Mouse (Mus musculus) CH12.LX (cell line): ENCODE data around the gene Abat. TPM values are rescaled to one million over a fixed set of nuclear protein-coding genes. Genes with fewer than 3 reads are reported as not detected.

ENCODE experiments used
- DNase-seq: peaks from one replicate; pipeline ENCODE4 v3.0.0-alpha.2; 2013; ENCODE audit errors: extremely low read depth
- H3K27ac ChIP-seq: 2 replicates; pipeline ENCODE4 v1.5.1; 2012; ENCODE audit warnings: low read depth, mild to moderate bottlenecking, control low read depth, moderate library complexity; ENCODE audit not compliant: insufficient read depth
- H3K27me3 ChIP-seq: replicated peaks from 2 replicates; pipeline ENCODE3; 2012; ENCODE audit warnings: inconsistent platforms
- H3K36me3 ChIP-seq, 2 experiments: replicated peaks in 1 of 2; 2 replicates each; pipeline versions ENCODE3 to v1.6.1; 2012; ENCODE audit warnings: inconsistent platforms in 1 of 2, low read length in 1 of 2, mild to moderate bottlenecking in 1 of 2, mixed read lengths in 1 of 2, moderate library complexity in 1 of 2; ENCODE audit not compliant: control insufficient read depth in 1 of 2, insufficient read depth in 1 of 2
- H3K4me1 ChIP-seq, 2 experiments: 2 replicates each; pipeline ENCODE4 v1.6.1; 2012; ENCODE audit warnings: inconsistent platforms in 1 of 2, moderate library complexity in 1 of 2; ENCODE audit not compliant: insufficient read depth in 2 of 2, control insufficient read depth in 1 of 2
- H3K4me2 ChIP-seq: 2 replicates; pipeline ENCODE4 v1.6.1; 2012; ENCODE audit warnings: low read depth, mild to moderate bottlenecking, control low read depth; ENCODE audit not compliant: poor library complexity, insufficient read depth, severe bottlenecking
- H3K4me3 ChIP-seq, 3 experiments: fragments of 150-350 bp in 1 of 3; sonication (generic) in 1 of 3; replicated peaks in 1 of 3; 2 replicates each; pipeline versions ENCODE3 to v1.5.1; 2011 to 2012; ENCODE audit warnings: low read depth in 2 of 3, low read length in 2 of 3, mild to moderate bottlenecking in 2 of 3, moderate library complexity in 2 of 3, control low read depth in 1 of 3, improper control_type of control experiment in 1 of 3, inconsistent platforms in 1 of 3, mixed read lengths in 1 of 3; ENCODE audit not compliant: poor library complexity in 1 of 3
- H3K79me2 ChIP-seq: replicated peaks from 2 replicates; pipeline ENCODE4 v1.6.1; 2012; ENCODE audit warnings: mild to moderate bottlenecking, moderate library complexity; ENCODE audit not compliant: control insufficient read depth, poor library complexity, insufficient read depth, severe bottlenecking; ENCODE audit errors: extremely low read depth
- H3K9ac ChIP-seq: 2 replicates; pipeline ENCODE4 v1.6.1; 2012; ENCODE audit warnings: low read depth, mild to moderate bottlenecking, control low read depth, moderate library complexity; ENCODE audit not compliant: insufficient read depth
- H3K9me3 ChIP-seq: replicated peaks from 2 replicates; pipeline ENCODE3; 2012; ENCODE audit warnings: low read length, inconsistent platforms, mixed read lengths
- BHLHE40 ChIP-seq: IDR thresholded peaks from 2 replicates; pipeline ENCODE4 v1.6.1; 2011; ENCODE audit warnings: mild to moderate bottlenecking, low read depth, low read length, improper control_type of control experiment
- CHD2 ChIP-seq: IDR thresholded peaks from 2 replicates; pipeline ENCODE4 v1.6.1; 2011; ENCODE audit warnings: low read length, improper control_type of control experiment
- E2F4 ChIP-seq: IDR thresholded peaks from 2 replicates; pipeline ENCODE4 v1.6.1; 2011; ENCODE audit warnings: low read depth, low read length, improper control_type of control experiment; ENCODE audit not compliant: insufficient replicate concordance
- GABPA ChIP-seq: IDR thresholded peaks from 2 replicates; pipeline ENCODE4 v1.6.1; 2012; ENCODE audit warnings: low read depth, low read length, improper control_type of control experiment, inconsistent platforms; ENCODE audit not compliant: insufficient replicate concordance
- IRF4 ChIP-seq: IDR thresholded peaks from 2 replicates; pipeline ENCODE4 v1.6.1; 2014; ENCODE audit warnings: low read depth, mild to moderate bottlenecking, inconsistent platforms, low read length, improper control_type of control experiment
- JUN ChIP-seq: IDR thresholded peaks from 2 replicates; pipeline ENCODE4 v1.6.1; 2011; ENCODE audit warnings: low read depth, mild to moderate bottlenecking, low read length, improper control_type of control experiment, moderate library complexity; ENCODE audit not compliant: insufficient read depth
- KAT2A ChIP-seq: IDR thresholded peaks from 2 replicates; pipeline ENCODE4 v1.6.1; 2012; ENCODE audit warnings: low read length, improper control_type of control experiment, inconsistent platforms; ENCODE audit not compliant: insufficient replicate concordance
- MAX ChIP-seq: IDR thresholded peaks from 2 replicates; pipeline ENCODE4 v1.6.1; 2011; ENCODE audit warnings: low read length, improper control_type of control experiment
- PAX5 ChIP-seq: IDR thresholded peaks from 2 replicates; pipeline ENCODE4 v1.6.1; 2012; ENCODE audit warnings: low read length, inconsistent platforms, mixed read lengths
- RAD21 ChIP-seq: IDR thresholded peaks from 2 replicates; pipeline ENCODE4 v1.6.1; 2011; ENCODE audit warnings: low read depth, mild to moderate bottlenecking, low read length, improper control_type of control experiment, moderate library complexity
- SMC3 ChIP-seq: IDR thresholded peaks from 2 replicates; pipeline ENCODE4 v1.6.1; 2011; ENCODE audit warnings: low read depth, low read length, improper control_type of control experiment
- TBP ChIP-seq: conservative IDR thresholded peaks from 2 replicates; pipeline ENCODE4 v1.6.1; 2011; ENCODE audit warnings: low read depth, low read length, improper control_type of control experiment
- TCF12 ChIP-seq: IDR thresholded peaks from 2 replicates; pipeline ENCODE4 v1.6.1; 2014; ENCODE audit warnings: low read depth, mild to moderate bottlenecking, inconsistent platforms, low read length, improper control_type of control experiment
- USF1 ChIP-seq: IDR thresholded peaks from 2 replicates; pipeline ENCODE4 v1.6.1; 2014; ENCODE audit warnings: low read depth, mild to moderate bottlenecking, inconsistent platforms, low read length, improper control_type of control experiment
- ZC3H11A ChIP-seq: IDR thresholded peaks from 2 replicates; pipeline ENCODE4 v1.6.1; 2012; ENCODE audit warnings: low read depth, mild to moderate bottlenecking, inconsistent platforms, low read length, improper control_type of control experiment
- ZMIZ1 ChIP-seq: IDR thresholded peaks from 2 replicates; pipeline ENCODE4 v1.6.1; 2012; ENCODE audit warnings: low read depth, mild to moderate bottlenecking, inconsistent platforms, low read length, improper control_type of control experiment
- dilution Hi-C: fragments of 300-500 bp; cut with MboI; formaldehyde crosslinking; loops from 2 replicates; pipeline ENCODE4 v1.14.3; 2020; ENCODE audit warnings: low sequenced_read_pairs; ENCODE audit not compliant: extremely low pct_unique_long_range_greater_than_20kb, extremely low pct_ligation_motif_present
- in situ Hi-C: fragments of 300-500 bp; cut with MboI; formaldehyde crosslinking; loops from 3 replicates; pipeline ENCODE4 v1.14.3; 2019; ENCODE audit warnings: low sequenced_read_pairs, low pct_ligation_motif_present, low pct_unique_long_range_greater_than_20kb, mixed read lengths
- polyA plus RNA-seq: library from polyadenylated mRNA; unstranded; fragments of >175 nt; gene quantifications from 2 replicates; pipeline ENCODE4 v1.2.1, GENCODE M21; 2012; ENCODE audit warnings: low read depth; ENCODE audit not compliant: insufficient read length
- total RNA-seq, 2 experiments: library from RNA; depleted of rRNA; stranded (reverse); fragments of 300-350 nt in 1 of 2; fragments of >200 nt in 1 of 2; gene quantifications; 2 replicates each; pipeline ENCODE4 v1.2.3; 2012 to 2014

Abat gene
- total and polyA plus RNA-seq, 3 experiments, result 0.17 TPM; not detected in 2

DNA sequence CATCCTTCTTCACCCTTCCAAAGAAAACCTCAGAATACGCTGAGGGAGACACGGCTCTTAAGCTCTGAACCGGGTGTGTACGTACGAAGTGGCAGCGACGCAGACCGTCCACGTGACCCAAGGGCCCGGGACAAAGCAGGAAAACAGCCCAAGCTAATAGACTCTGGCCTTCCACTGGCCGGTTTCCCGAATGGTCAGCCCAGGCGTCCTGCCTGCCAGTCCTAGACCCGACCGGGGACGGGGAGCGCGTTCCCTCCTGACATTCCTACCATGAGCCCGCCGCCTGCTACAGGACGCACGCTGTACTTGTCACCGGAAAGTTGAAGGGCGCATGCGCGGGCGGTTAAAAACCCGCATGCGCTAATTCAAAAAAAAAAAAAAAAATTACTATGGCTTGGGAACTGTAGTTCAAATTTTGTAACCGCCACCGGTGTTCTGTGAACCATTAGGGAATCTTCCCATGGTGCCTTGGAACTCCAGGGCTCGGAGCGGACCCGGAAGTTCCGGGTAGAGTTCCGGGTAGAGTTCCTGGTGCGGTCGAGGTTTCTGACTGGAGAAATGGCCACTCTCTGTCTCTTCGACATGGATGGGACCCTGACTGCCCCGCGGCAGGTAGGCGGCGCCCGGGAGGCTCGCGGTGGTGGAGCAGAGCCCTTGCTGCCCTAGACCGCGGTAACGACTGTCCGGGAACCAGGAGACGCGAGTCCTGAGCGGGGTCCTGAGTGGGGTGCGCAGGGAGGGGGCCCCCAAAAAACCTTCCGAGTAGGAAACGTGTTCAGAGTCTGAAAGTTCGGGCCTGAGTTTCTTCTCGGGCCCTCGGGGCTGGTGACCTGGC, 124.2 kb downstream of the Abat start, which contains the start of the genes Pmm2 and Tmem186 (continued):
- TF ChIP-seq JUN, result no peak
- peak; percentile 48 for TF ChIP-seq IRF4
- TF ChIP-seq MAX, result peak; percentile 96
- no peak for TF ChIP-seq RAD21
- TF ChIP-seq PAX5, result no peak
- no peak for TF ChIP-seq GABPA
- no peak for TF ChIP-seq ZC3H11A
- TF ChIP-seq ZMIZ1, result peak; percentile 58
- 0 out of 2 replicates have a peak, but pooled peaks have one; percentile 49 for TF ChIP-seq KAT2A
- TF ChIP-seq TCF12, result peak; percentile 73; the same call in 1 of the 2 replicates

DNA sequence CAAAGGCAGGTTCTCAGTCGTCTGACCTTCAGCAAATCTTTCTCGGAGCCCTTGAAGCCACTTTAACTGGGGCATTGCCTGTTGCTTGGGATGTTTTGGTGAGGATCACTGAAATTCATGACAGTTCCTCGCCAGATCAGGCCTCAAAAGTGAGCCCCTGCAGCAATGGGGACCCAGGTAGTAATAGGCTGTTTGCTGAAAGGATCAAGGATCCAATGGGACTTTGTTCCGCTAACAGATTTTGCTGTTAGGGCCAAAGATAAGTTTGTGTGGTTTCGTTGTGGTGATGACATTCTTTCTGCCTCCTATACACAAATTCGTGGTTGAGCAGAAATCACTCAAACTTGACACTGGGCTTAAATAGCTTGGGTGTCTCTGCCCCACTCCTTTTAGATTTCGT, 124.9 kb downstream of the Abat start:
- dilution Hi-C loops (no loop called here), in situ Hi-C loops (no loop called here)
- Histone ChIP-seq H3K79me2 (peaks cover 55% of the 10 kb centered on the region), H3K9ac (peak overlapping the region; percentile 93), H3K36me3 (peaks cover 32 to 69% of the 10 kb centered on the region in 2 experiments), H3K27ac (peak overlapping the region; percentile 81), H3K9me3 (no peaks in the 10 kb centered on the region), H3K27me3 (no peaks in the 10 kb centered on the region), H3K4me3 (peak overlapping the region; percentile 76 to 85 (median 83)), H3K4me2 (peak overlapping the region; percentile 39), H3K4me1 (peaks cover 10 to 43% of the 10 kb centered on the region in 2 experiments)
- TF ChIP-seq CHD2, result 0 out of 2 replicates have a peak, but pooled peaks have one; percentile 3
- no peak for TF ChIP-seq MAX
- no peak for TF ChIP-seq BHLHE40
- DNase-seq, result peak; percentile 27

DNA sequence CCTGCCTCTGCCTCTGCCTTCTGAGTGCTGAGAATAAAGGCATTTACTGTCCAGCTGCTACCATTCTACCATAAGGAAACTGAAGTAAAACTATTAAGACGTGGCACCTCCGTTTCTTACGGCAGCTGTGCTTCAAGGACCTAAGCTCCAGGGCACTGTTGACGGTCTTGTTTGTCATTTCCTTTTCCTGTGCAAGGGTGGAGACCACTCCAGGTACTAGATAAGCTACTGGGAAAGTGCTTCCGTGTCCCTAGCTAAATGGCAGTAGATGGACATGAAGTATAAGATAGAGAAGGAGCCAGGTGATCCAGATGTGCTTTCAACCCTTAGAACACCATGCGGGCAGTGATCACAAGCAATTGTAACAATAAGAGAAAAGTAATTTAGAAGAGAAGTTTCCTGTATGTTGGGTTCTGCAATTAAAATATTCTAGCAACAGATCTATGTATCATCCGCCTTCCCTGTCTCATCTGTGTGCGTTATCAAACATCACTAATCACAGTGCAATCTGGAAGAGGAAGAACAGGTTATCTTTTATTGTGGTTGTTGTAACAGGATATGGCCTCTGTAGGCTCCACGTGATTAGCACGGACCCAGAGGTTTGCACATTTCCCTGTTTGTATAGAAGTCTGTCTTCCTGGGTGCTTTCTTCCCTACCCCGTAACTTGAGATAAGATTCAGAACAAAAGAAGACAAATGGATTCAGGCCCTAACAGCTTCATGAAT, 126.4 kb downstream of the Abat start:
- Histone ChIP-seq H3K4me3 (no peak overlapping the region), H3K4me1 (peaks cover 10 to 35% of the 10 kb centered on the region in 2 experiments), H3K9ac (no peak overlapping the region), H3K36me3 (peaks cover 37 to 68% of the 10 kb centered on the region in 2 experiments), H3K27ac (no peak overlapping the region), H3K79me2 (peaks cover 55% of the 10 kb centered on the region), H3K4me2 (no peak overlapping the region), H3K9me3 (no peaks in the 10 kb centered on the region), H3K27me3 (no peaks in the 10 kb centered on the region)
- DNase-seq, result no peak
- in situ Hi-C loops, result loop anchor here (5.0 kb wide), 1 partner anchor 38 kb away; no protein-coding TSS in a partner anchor
- TF ChIP-seq TBP, result no peak
- TF ChIP-seq USF1, result no peak
- TF ChIP-seq SMC3, result no peak
- TF ChIP-seq IRF4, result no peak
- no peak for TF ChIP-seq E2F4
- dilution Hi-C loops, result no loop called here
